In the genomic region with DNA sequence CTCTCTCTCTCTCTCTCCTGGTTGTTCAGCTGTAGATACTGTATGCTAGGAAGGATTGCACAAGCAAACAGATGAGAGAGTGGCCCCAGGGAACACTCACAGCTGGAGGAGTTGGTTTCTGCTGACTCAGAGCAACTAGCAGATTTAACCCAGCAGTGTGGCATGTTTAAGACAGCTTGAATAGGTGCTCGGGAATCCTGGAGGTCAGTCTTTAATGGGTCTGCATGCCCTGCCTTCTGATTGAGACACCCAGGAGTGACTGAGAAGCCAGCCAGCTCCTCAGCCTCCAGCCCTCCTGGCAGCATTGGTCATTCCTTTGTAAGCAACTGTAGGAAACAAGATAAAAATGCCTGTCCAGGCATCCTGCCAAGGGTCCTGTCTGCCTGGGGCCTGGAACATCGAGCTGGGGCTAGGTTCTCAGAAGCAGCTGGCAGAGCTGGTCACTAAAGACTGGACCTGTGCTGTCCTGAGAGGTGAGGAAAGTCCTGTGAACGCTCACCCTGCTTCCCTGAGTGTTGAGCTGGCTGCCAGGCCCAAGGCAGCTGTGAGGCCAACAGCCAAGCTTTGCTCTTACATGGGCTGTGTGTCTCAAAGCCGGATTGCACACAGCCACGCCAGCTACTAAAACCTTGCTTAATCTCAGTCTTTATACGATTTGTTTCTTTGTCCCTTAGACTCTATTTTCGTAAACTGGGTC, we compare ENCODE assay signal across 8 mouse cellular contexts. TPM values are rescaled to one million over a fixed set of nuclear protein-coding genes. Genes with fewer than 3 reads are reported as not detected.
A peak's percentile ranks its signal among the peaks of the same experiment; 100 is the strongest.
DNase-seq lines count a peak whose midpoint lies in the region.

No protein-coding gene starts in this region.

- intact Hi-C loops in left cerebral cortex, postnatal 14 days (cut with DNase I), result no loop called here

- peak; percentile 20 to 32 for DNase-seq in left cerebral cortex, postnatal 14 days (ENCODE audit: low spot score in 2 of 2)
- no peak for DNase-seq in left cerebral cortex, adult 9 months (ENCODE audit: low spot score in 2 of 2)
- DNase-seq in adrenal gland, adult 2 months, result peak; percentile 87
- DNase-seq in gastrocnemius, adult 8-10 months (ENCODE audit: low spot score in 2 of 2), result peak; percentile 47 to 50
- peak; percentile 81 for DNase-seq in kidney, adult 11 months
- DNase-seq in lung, postnatal 4 days, result peak; percentile 78 to 89
- no peak for DNase-seq in T-cell, adult 2 months (ENCODE audit: low spot score)
- no peak for DNase-seq in thymus, postnatal 0 days (ENCODE audit: low spot score)

RNA-seq across cellular contexts. Expression of a gene that starts 31.4 kb away (rescaled TPM):
- 10 to 100 TPM; 29.8 to 32.2 TPM for total RNA-seq in left cerebral cortex, postnatal 14 days (2021)
- 100 to 1,000 TPM; 214 to 344 TPM for total RNA-seq in adrenal gland, adult 2 months (2021)
- 360 and 463 TPM in 2 replicates for polyA plus RNA-seq in adrenal gland, adult 2 months (2012; rRNA removed)
- total RNA-seq in gastrocnemius, adult 8-10 months (2022), result 1 to 10 TPM; 6.4 to 9.3 (median 7.5) TPM
- polyA plus RNA-seq in thymus, postnatal 0 days (2015; fragmentation: Nextera tagmentation; extraction: Ambion mirVana), result 54.7 and 60.1 TPM in 2 replicates

RNA-seq across cellular contexts. Expression of a gene that starts 35.1 kb away (rescaled TPM):
- total RNA-seq in left cerebral cortex, postnatal 14 days (2021), result under 1 TPM; 0.15 to 0.42 TPM
- 1 to 10 TPM in 1 of 2 experiments, under 1 TPM in 1; 0.35 to 1.0 TPM for total RNA-seq in adrenal gland, adult 2 months (2021)
- polyA plus RNA-seq in adrenal gland, adult 2 months (2012; rRNA removed), result 0.44 and 0.54 TPM in 2 replicates
- total RNA-seq in gastrocnemius, adult 8-10 months (2022), result under 1 TPM; 0.22 to 0.64 (median 0.42) TPM
- 1.5 and 1.6 TPM in 2 replicates for polyA plus RNA-seq in thymus, postnatal 0 days (2015; fragmentation: Nextera tagmentation; extraction: Ambion mirVana)

Comparison
In these comparisons a context has a peak if more than half of its experiments do, and no peak if none do; other contexts are left out.
1. DNase-seq: peak in left cerebral cortex, postnatal 14 days (2 of 2), adrenal gland, adult 2 months (single experiment), gastrocnemius, adult 8-10 months (2 of 2), kidney, adult 11 months (single experiment) and lung, postnatal 4 days (2 of 2); none in left cerebral cortex, adult 9 months (0 of 2), T-cell, adult 2 months (single experiment) and thymus, postnatal 0 days (single experiment).
2. RNA of a gene that starts 31.4 kb away (total RNA-seq): 214 to 344 TPM in adrenal gland, adult 2 months; 29.8 to 32.2 TPM in left cerebral cortex, postnatal 14 days and 6.4 to 9.3 TPM in gastrocnemius, adult 8-10 months; every median in the first group is over 4 times any median in the second.